Mouse (Mus musculus) embryonic fibroblast, embryonic 13.5 days (primary cell): ENCODE data around the gene Osbpl2.

Experiments used
- CTCF ChIP-seq: IDR thresholded peaks from 2 replicates; pipeline ENCODE4 v1.5.1; 2011; ENCODE audit warnings: mild to moderate bottlenecking, control low read depth, low read length, moderate library complexity, borderline replicate concordance; ENCODE audit not compliant: insufficient read depth
- POLR2A ChIP-seq: IDR thresholded peaks from 2 replicates; pipeline ENCODE4 v1.6.1; 2011; ENCODE audit warnings: low read depth, mild to moderate bottlenecking, control low read depth, low read length, moderate library complexity

DNA sequence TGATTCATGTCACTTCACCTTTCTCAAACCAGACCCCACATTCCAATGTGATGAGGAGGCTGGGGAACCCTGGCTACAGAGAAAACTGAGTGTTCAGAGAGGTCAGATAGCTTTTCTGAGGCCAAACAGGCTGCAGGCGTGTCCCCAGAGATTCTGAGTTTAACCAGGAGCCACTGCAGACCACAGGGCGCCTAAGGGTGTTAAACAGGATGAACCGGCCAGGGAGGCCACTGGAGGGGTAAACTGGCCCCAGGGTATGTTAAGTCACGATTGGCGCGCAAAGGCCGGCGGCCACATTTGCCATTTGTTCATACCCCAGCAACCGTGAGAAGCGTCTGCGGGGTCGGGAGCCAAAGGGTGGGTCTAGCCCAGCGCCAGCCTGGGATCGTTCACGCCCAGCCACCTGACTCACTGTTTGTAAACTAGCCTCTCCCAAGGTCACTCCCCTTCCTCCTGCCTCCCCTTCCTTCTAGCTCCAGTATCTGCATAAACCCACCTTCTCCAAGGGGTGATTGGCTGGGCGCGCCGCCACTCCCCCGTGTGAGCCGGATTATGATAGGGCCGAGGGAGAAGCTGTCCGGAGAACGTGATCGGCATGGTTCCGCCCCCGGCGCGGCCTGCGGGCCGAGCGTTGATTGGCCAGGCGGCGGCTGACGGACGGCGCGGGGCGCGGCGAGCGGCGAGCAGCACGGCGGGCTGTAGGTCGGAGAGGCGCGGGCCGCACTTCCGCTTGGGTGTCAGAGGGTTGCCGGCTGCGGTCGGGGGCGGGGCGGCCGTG lies at the start of gene Osbpl2:
- TF ChIP-seq POLR2A (peak; percentile 37; the same call in 1 of the 2 replicates), CTCF (no peak)
